Mouse (Mus musculus): ENCODE results near the gene Mef2a.

DNA sequence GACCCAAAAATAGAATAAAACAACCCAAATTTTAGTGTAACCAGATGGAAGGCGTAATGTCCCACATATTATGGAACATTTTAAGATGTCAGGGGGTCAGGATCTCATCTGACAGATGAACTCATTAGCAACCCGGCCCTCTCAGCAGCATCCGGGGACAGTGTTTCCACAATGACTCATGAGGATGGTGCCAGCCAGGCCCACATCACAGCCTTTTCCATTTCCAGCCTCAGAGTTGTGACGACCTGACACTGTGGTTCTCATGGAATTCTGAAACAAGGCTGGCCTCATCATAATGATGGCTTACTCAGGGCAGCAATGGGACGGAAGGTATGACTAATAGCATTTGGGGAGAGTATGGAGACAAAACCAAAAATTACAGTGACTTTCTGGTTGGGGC lies 18.1 kb upstream of the Mef2a start:
- TF ChIP-seq POLR2A (IDR thresholded peaks at IDR 0.05; ENCODE audit: control insufficient read depth, extremely low read depth, insufficient read depth, low read length, poor library complexity): no peak
- no peak for TF ChIP-seq CTCF (IDR thresholded peaks at IDR 0.05; ENCODE audit: borderline replicate concordance, control insufficient read depth, extremely low read depth, insufficient read depth, low read length, poor library complexity)
